Mouse (Mus musculus): ENCODE measurements around the gene Thnsl1. TPM values are rescaled to one million over a fixed set of nuclear protein-coding genes. Genes with fewer than 3 reads are reported as not detected.

The Thnsl1 gene
- polyA plus RNA-seq, 1 experiment from 2014 or later = 24.5 TPM

- H3K9ac ChIP-seq (ENCODE audit: low read depth, low read length) = no peak overlapping the region
- no peaks in the 10 kb centered on the region for H3K27me3 ChIP-seq (ENCODE audit: control insufficient read depth, insufficient read depth, low read depth, low read length)
- ATAC-seq = no peak
- no peak overlapping the region for H3K27ac ChIP-seq (ENCODE audit: low read length)
- no peaks in the 10 kb centered on the region for H3K36me3 ChIP-seq (ENCODE audit: control insufficient read depth, insufficient read depth, low read length)
- H3K9me3 ChIP-seq (replicated peaks; ENCODE audit: control insufficient read depth, low read length, poor library complexity, severe bottlenecking) = no peaks in the 10 kb centered on the region
- no peaks in the 10 kb centered on the region for H3K4me1 ChIP-seq (ENCODE audit: control insufficient read depth, insufficient read depth, low read length)
- H3K4me3 ChIP-seq (ENCODE audit: low read depth, low read length) = no peak overlapping the region
- H3K4me2 ChIP-seq (ENCODE audit: low read length) = no peak overlapping the region
Observed at GRCm38 (mm10) chr2:21254308-21254707, 48.8 kb downstream of the Thnsl1 start.

GRCm38 (mm10) chr2:21258281-21258680 lies 52.8 kb downstream of the Thnsl1 start:
- Histone ChIP-seq H3K9ac (ENCODE audit: low read depth, low read length) (no peak overlapping the region), H3K27ac (ENCODE audit: low read length) (no peak overlapping the region), H3K27me3 (ENCODE audit: control insufficient read depth, insufficient read depth, low read depth, low read length) (no peaks in the 10 kb centered on the region), H3K36me3 (ENCODE audit: control insufficient read depth, insufficient read depth, low read length) (no peaks in the 10 kb centered on the region), H3K4me3 (ENCODE audit: low read depth, low read length) (no peak overlapping the region), H3K9me3 (replicated peaks; ENCODE audit: control insufficient read depth, low read length, poor library complexity, severe bottlenecking) (no peaks in the 10 kb centered on the region), H3K4me1 (ENCODE audit: control insufficient read depth, insufficient read depth, low read length) (no peaks in the 10 kb centered on the region), H3K4me2 (ENCODE audit: low read length) (no peak overlapping the region)
- no peak for ATAC-seq
- 95% methylated on average over 4 of the region's 4 CpGs for WGBS

- no peak overlapping the region for H3K4me3 ChIP-seq (ENCODE audit: low read depth, low read length)
- no peaks in the 10 kb centered on the region for H3K36me3 ChIP-seq (ENCODE audit: control insufficient read depth, insufficient read depth, low read length)
- H3K4me1 ChIP-seq (ENCODE audit: control insufficient read depth, insufficient read depth, low read length) = no peaks in the 10 kb centered on the region
- H3K27me3 ChIP-seq (ENCODE audit: control insufficient read depth, insufficient read depth, low read depth, low read length) = no peaks in the 10 kb centered on the region
- no peak overlapping the region for H3K27ac ChIP-seq (ENCODE audit: low read length)
- H3K9ac ChIP-seq (ENCODE audit: low read depth, low read length) = no peak overlapping the region
- 85% methylated on average over 5 of the region's 5 CpGs for WGBS
- no peaks in the 10 kb centered on the region for H3K9me3 ChIP-seq (replicated peaks; ENCODE audit: control insufficient read depth, low read length, poor library complexity, severe bottlenecking)
- H3K4me2 ChIP-seq (ENCODE audit: low read length) = no peak overlapping the region
- no peak for ATAC-seq
Observed at GRCm38 (mm10) chr2:21259081-21259480, 53.6 kb downstream of the Thnsl1 start.

GRCm38 (mm10) chr2:21260060-21260459 lies 54.5 kb downstream of the Thnsl1 start:
- H3K36me3 ChIP-seq (ENCODE audit: control insufficient read depth, insufficient read depth, low read length) = no peaks in the 10 kb centered on the region
- H3K4me1 ChIP-seq (ENCODE audit: control insufficient read depth, insufficient read depth, low read length) = no peaks in the 10 kb centered on the region
- H3K27ac ChIP-seq (ENCODE audit: low read length) = no peak overlapping the region
- H3K9ac ChIP-seq (ENCODE audit: low read depth, low read length) = no peak overlapping the region
- no peak for ATAC-seq
- H3K9me3 ChIP-seq (replicated peaks; ENCODE audit: control insufficient read depth, low read length, poor library complexity, severe bottlenecking) = no peaks in the 10 kb centered on the region
- H3K27me3 ChIP-seq (ENCODE audit: control insufficient read depth, insufficient read depth, low read depth, low read length) = no peaks in the 10 kb centered on the region
- H3K4me2 ChIP-seq (ENCODE audit: low read length) = no peak overlapping the region
- 55% methylated on average over 4 of the region's 4 CpGs for WGBS
- H3K4me3 ChIP-seq (ENCODE audit: low read depth, low read length) = no peak overlapping the region

DNA sequence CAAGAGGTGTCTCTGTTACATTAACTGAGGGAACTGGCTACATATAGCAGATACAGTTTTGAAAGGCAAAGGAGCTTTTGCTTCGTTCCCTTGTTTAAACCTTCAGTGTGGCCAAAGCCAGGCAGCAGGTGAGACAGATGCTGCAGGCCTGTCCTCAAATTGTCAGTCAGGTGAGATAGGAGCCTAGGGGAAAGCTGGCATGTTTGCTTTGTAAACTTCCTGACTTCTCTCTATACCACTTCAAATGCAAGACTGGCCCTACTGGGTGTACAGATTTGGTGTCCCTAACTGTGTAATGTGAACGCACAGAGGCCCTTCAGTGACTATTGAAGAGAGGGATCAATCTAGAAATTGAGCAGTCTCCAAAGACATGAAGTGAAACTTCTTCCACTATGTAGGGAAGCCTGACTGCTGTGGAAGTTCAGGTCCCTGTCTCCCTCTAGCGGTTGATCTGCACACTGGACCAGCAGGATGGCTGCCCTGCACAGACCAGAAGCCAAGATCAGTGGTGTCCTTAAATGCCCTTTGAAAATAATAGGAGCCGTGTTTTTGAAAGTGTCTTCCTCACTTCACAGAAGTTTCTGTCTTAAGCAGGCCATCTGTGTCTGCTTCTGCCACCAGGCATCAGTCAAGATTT lies 56.0 kb downstream of the Thnsl1 start:
- Histone ChIP-seq H3K36me3 (ENCODE audit: control insufficient read depth, insufficient read depth, low read length) (no peaks in the 10 kb centered on the region), H3K27ac (ENCODE audit: low read length) (no peak overlapping the region), H3K9ac (ENCODE audit: low read depth, low read length) (no peak overlapping the region), H3K27me3 (ENCODE audit: control insufficient read depth, insufficient read depth, low read depth, low read length) (no peaks in the 10 kb centered on the region), H3K9me3 (replicated peaks; ENCODE audit: control insufficient read depth, low read length, poor library complexity, severe bottlenecking) (no peaks in the 10 kb centered on the region), H3K4me3 (ENCODE audit: low read depth, low read length) (no peak overlapping the region), H3K4me1 (ENCODE audit: control insufficient read depth, insufficient read depth, low read length) (no peaks in the 10 kb centered on the region), H3K4me2 (ENCODE audit: low read length) (no peak overlapping the region)
- peak; percentile 94 for ATAC-seq
- WGBS = 24% methylated on average over 4 of the region's 4 CpGs

GRCm38 (mm10) chr2:21264031-21264430 lies 58.5 kb downstream of the Thnsl1 start:
- no peaks in the 10 kb centered on the region for H3K9me3 ChIP-seq (replicated peaks; ENCODE audit: control insufficient read depth, low read length, poor library complexity, severe bottlenecking)
- no peaks in the 10 kb centered on the region for H3K27me3 ChIP-seq (ENCODE audit: control insufficient read depth, insufficient read depth, low read depth, low read length)
- WGBS = 79% methylated on average over 4 of the region's 4 CpGs
- H3K4me3 ChIP-seq (ENCODE audit: low read depth, low read length) = no peak overlapping the region
- no peak for ATAC-seq
- no peaks in the 10 kb centered on the region for H3K36me3 ChIP-seq (ENCODE audit: control insufficient read depth, insufficient read depth, low read length)
- peaks cover 7% of the 10 kb centered on the region for H3K4me1 ChIP-seq (ENCODE audit: control insufficient read depth, insufficient read depth, low read length)
- H3K27ac ChIP-seq (ENCODE audit: low read length) = no peak overlapping the region
- H3K4me2 ChIP-seq (ENCODE audit: low read length) = no peak overlapping the region
- H3K9ac ChIP-seq (ENCODE audit: low read depth, low read length) = no peak overlapping the region

Other genes with a start within 250 kb of the Thnsl1 start
- 40.9 and 41.7 TPM in 2 replicates for gene Arhgap21, start 236.8 kb upstream of the Thnsl1 start, polyA plus RNA-seq (2015; fragmentation: Nextera tagmentation; extraction: Ambion mirVana)
- 5.8 and 8.4 TPM in 2 replicates for gene Enkur, start 359 bp upstream of the Thnsl1 start, polyA plus RNA-seq (2015; fragmentation: Nextera tagmentation; extraction: Ambion mirVana)
- 5.2 and 5.7 TPM in 2 replicates for gene Gpr158, start 161.8 kb downstream of the Thnsl1 start, polyA plus RNA-seq (2015; fragmentation: Nextera tagmentation; extraction: Ambion mirVana)

Data from midbrain, embryonic 16.5 days (tissue).